Mouse (Mus musculus): Measurements from ENCODE around the gene Abcb8. TPM values are rescaled to one million over a fixed set of nuclear protein-coding genes. Genes with fewer than 3 reads are reported as not detected.

The Abcb8 gene
- polyA plus RNA-seq, 1 experiment from 2014 or later = 54.4 TPM

DNA sequence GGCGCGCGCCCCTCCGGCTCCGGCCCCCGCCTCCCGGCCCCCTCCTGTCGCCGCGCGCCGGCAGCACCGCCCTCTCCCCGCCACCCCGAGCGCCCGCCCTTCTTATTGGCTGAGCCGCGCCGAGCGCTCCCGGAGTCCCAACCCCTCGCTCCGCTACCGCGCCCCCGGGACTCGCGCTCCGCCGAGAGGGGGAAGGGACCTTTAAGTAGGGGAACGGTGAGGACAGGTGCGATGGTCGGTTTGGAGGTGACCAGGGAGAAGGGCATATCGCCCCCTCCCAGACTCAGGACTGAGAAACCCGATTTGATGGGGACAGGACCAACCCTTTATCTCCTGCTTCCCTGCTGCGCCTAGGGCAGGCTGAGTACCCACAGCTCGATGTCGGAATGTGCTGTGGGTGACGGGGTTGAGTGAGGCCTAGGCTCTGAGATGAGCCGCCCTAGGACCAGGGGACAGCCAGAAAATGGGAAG, 41.7 kb upstream of the Abcb8 start:
- WGBS = under 1% methylated on average over 34 of the region's 41 CpGs
- Histone ChIP-seq H3K9me3 (replicated peaks) (no peaks in the 10 kb centered on the region), H3K27me3 (no peaks in the 10 kb centered on the region), H3K27ac (peak overlapping the region; percentile 99), H3K9ac (peak overlapping the region; percentile 94), H3K4me1 (replicated peaks) (peaks cover 76% of the 10 kb centered on the region), H3K36me3 (peaks cover 3% of the 10 kb centered on the region; the same call in 1 of the 2 replicates), H3K4me3 (peak overlapping the region; percentile 81), H3K4me2 (peak overlapping the region; percentile 93)
- ATAC-seq (replicated peaks; ENCODE audit: insufficient number of reproducible peaks, insufficient read depth, low FRiP score, low read depth) = peak; percentile 71

DNA sequence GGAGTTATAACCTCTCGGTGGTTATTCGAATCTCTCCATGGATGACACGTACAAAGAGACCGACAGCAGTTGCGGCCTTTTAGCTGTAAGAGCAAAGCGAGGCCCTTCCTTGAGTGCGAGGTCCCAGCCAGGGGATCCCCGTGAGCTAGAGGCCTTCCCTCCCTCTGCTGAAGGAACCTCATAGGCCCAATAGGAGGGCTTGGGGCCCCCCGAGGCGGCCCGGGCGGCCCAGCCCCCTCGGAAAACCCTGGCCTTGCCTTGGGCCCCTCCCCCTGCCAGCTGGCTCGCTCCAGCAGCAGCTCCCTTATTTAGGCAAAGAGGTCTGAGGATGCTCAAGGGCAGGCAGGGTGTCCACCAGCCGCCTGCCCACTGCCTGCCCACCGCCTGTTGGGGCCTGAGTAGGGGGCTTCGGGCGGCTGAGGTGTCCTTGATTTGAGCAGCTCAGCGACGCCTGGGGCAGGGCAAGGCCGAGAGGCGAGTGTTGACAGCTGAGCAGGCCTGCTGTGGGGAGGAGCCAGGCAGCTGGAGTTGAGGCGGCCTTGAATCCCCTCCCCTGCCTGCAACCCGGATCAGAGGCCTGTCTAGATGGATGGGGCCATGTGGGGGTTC, 41.1 kb upstream of the Abcb8 start:
- Histone ChIP-seq H3K9me3 (replicated peaks) (no peaks in the 10 kb centered on the region), H3K9ac (peak overlapping the region; percentile 94), H3K27ac (peak overlapping the region; percentile 99), H3K4me3 (peak overlapping the region; percentile 81), H3K4me2 (peak overlapping the region; percentile 93), H3K36me3 (no peaks in the 10 kb centered on the region), H3K27me3 (no peaks in the 10 kb centered on the region), H3K4me1 (replicated peaks) (peaks cover 71% of the 10 kb centered on the region)
- peak; percentile 76 for ATAC-seq (replicated peaks; ENCODE audit: insufficient number of reproducible peaks, insufficient read depth, low FRiP score, low read depth)
- WGBS = 5% methylated on average over 24 of the region's 24 CpGs

DNA sequence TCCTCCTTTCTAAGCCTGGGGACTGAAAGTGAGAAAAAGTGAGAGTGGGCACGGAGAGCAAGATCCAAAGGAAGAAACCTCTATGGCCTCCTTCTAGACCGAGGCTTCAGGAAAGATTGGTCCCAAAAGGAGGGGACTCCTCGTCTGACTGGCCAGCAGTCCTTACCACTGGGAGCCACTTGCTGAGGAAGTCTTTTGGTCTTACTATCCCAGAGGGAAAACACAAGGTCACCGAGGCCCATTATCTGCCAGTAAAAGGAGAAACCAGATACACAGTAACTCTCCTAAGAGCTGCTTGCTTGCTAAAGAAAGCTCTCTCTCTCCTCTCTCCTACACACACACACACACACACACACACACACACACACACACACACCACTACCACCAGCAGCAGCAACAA, 40.1 kb upstream of the Abcb8 start:
- no peaks in the 10 kb centered on the region for H3K9me3 ChIP-seq (replicated peaks)
- no peaks in the 10 kb centered on the region for H3K36me3 ChIP-seq
- peaks cover 64% of the 10 kb centered on the region for H3K4me1 ChIP-seq (replicated peaks)
- H3K9ac ChIP-seq = peak overlapping the region; percentile 42
- H3K27ac ChIP-seq = peak overlapping the region; percentile 99
- 15% methylated on average over 4 of the region's 4 CpGs for WGBS
- peak overlapping the region; percentile 93 for H3K4me2 ChIP-seq
- ATAC-seq (replicated peaks; ENCODE audit: insufficient number of reproducible peaks, insufficient read depth, low FRiP score, low read depth) = no peak
- H3K4me3 ChIP-seq = no peak overlapping the region
- H3K27me3 ChIP-seq = no peaks in the 10 kb centered on the region

- H3K4me1 ChIP-seq (replicated peaks) = peaks cover 42% of the 10 kb centered on the region
- no peaks in the 10 kb centered on the region for H3K9me3 ChIP-seq (replicated peaks)
- H3K4me3 ChIP-seq = no peak overlapping the region
- ATAC-seq (replicated peaks; ENCODE audit: insufficient number of reproducible peaks, insufficient read depth, low FRiP score, low read depth) = no peak
- WGBS = 57% methylated on average over 4 of the region's 4 CpGs
- H3K36me3 ChIP-seq = no peaks in the 10 kb centered on the region
- no peak overlapping the region for H3K4me2 ChIP-seq
- H3K9ac ChIP-seq = no peak overlapping the region
- no peak overlapping the region for H3K27ac ChIP-seq
- no peaks in the 10 kb centered on the region; the same call in 1 of the 2 replicates for H3K27me3 ChIP-seq
Observed at GRCm38 (mm10) chr5:24356764-24357163, 36.7 kb upstream of the Abcb8 start.

GRCm38 (mm10) chr5:24357461-24357860, 36.0 kb upstream of the Abcb8 start:
- H3K4me3 ChIP-seq = no peak overlapping the region
- no peak overlapping the region for H3K9ac ChIP-seq
- H3K27ac ChIP-seq = no peak overlapping the region
- no peak for ATAC-seq (replicated peaks; ENCODE audit: insufficient number of reproducible peaks, insufficient read depth, low FRiP score, low read depth)
- no peaks in the 10 kb centered on the region for H3K36me3 ChIP-seq
- no peak overlapping the region for H3K4me2 ChIP-seq
- H3K27me3 ChIP-seq = no peaks in the 10 kb centered on the region; the same call in 1 of the 2 replicates
- 7% methylated on average over 7 of the region's 7 CpGs for WGBS
- peaks cover 35% of the 10 kb centered on the region for H3K4me1 ChIP-seq (replicated peaks)
- no peaks in the 10 kb centered on the region for H3K9me3 ChIP-seq (replicated peaks)

DNA sequence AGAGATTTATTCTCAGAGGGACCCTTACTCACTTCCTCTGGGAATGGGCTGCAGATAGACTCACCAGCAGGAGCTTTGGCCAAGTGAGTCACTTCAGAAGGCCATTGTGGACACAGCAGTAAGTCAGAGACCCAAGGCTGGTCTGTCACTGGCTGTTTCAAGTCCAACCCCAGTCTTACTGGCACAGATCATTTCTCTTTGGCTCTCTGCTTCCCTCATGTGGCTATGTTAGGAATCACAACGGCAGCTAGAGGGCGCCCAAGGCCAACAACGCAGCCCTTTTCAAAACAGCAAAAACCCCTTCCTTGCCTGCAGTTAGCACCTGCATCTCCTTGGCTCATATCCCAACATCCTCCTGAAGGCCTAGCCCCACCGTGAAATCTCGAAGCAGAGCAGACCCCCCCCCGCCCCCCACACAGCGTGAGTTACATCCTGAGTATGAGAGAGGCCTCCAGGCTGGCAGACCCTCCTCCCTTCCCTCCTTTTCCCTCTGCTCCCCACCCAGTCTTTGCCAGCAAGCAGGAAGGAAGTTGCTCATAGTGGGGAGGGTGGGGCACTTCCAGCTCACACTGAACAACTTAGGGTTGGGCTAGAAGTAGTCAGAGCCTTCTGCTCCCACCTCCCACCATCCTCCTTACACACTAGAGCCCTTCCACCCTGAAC, 32.5 kb upstream of the Abcb8 start:
- Histone ChIP-seq H3K4me2 (no peak overlapping the region), H3K4me1 (replicated peaks) (peaks cover 15% of the 10 kb centered on the region), H3K36me3 (no peaks in the 10 kb centered on the region), H3K9ac (no peak overlapping the region; the same call in 1 of the 2 replicates), H3K27me3 (no peaks in the 10 kb centered on the region; the same call in 1 of the 2 replicates), H3K9me3 (replicated peaks) (no peaks in the 10 kb centered on the region), H3K4me3 (no peak overlapping the region), H3K27ac (peak overlapping the region; percentile 42)
- ATAC-seq (replicated peaks; ENCODE audit: insufficient number of reproducible peaks, insufficient read depth, low FRiP score, low read depth) = peak; percentile 24
- WGBS = 1% methylated on average over 7 of the region's 7 CpGs

DNA sequence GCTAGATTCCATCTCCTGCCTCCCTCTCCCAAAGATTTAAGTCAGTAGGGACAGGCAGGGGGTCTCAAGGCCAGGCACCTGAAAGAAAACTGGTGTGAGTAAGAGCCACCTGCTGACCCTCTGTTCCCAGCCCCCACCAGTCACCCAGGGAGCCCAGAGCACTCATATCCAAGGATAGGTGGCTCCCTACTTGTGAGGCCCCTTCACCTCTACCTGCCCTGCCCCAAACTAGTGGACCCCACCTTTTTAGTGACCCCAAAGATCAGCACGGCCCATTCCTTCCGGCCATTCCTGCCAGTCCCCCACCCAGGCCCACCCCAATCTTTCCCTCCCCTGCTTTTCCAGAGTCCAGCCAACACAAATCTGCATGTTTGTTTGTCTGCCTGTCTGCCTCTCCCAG, 30.0 kb upstream of the Abcb8 start:
- Histone ChIP-seq H3K4me2 (no peak overlapping the region), H3K4me3 (no peak overlapping the region), H3K4me1 (replicated peaks) (peaks cover 15% of the 10 kb centered on the region), H3K27ac (0 out of 2 replicates have a peak overlapping the region, but pooled peaks have one; percentile 10), H3K36me3 (no peaks in the 10 kb centered on the region), H3K27me3 (no peaks in the 10 kb centered on the region; the same call in 1 of the 2 replicates), H3K9me3 (replicated peaks) (no peaks in the 10 kb centered on the region), H3K9ac (no peak overlapping the region)
- no peak for ATAC-seq (replicated peaks; ENCODE audit: insufficient number of reproducible peaks, insufficient read depth, low FRiP score, low read depth)
- WGBS = 86% methylated on average over 2 of the region's 2 CpGs

GRCm38 (mm10) chr5:24364061-24364460, 29.4 kb upstream of the Abcb8 start:
- H3K27me3 ChIP-seq = no peaks in the 10 kb centered on the region; the same call in 1 of the 2 replicates
- H3K4me1 ChIP-seq (replicated peaks) = peaks cover 15% of the 10 kb centered on the region
- H3K27ac ChIP-seq = peak overlapping the region; percentile 79
- H3K4me2 ChIP-seq = no peak overlapping the region
- no peak for ATAC-seq (replicated peaks; ENCODE audit: insufficient number of reproducible peaks, insufficient read depth, low FRiP score, low read depth)
- no peaks in the 10 kb centered on the region for H3K9me3 ChIP-seq (replicated peaks)
- WGBS = 60% methylated on average over 3 of the region's 3 CpGs
- no peak overlapping the region for H3K4me3 ChIP-seq
- H3K36me3 ChIP-seq = no peaks in the 10 kb centered on the region
- H3K9ac ChIP-seq = no peak overlapping the region

DNA sequence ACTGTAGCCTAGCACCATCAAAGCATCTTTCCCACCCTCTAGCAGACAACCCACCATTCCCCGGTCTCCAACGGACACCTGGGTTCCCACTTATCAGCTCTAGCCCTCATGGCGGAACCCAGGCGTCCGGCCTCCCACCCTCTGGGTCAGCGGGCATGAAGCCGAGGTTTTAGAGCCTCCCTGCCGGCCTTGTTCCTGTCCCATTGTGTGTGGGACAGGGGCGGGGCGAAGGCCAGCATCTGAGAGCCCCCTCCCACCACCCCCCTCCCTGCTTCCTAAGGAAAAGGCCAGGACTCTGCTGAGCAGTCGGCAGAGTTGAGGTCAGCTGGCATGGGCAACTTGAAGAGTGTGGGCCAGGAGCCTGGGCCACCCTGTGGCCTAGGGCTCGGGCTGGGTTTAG, 29.0 kb upstream of the Abcb8 start, which contains the start of gene Nos3:
TSS of gene Nos3 (plus strand) at position 303 of the 400 bp plus-strand sequence.
- peaks cover 15% of the 10 kb centered on the region for H3K4me1 ChIP-seq (replicated peaks)
- peak within 1 kb of the TSS; percentile 79 for H3K27ac ChIP-seq
- ATAC-seq (replicated peaks; ENCODE audit: insufficient number of reproducible peaks, insufficient read depth, low FRiP score, low read depth) = peak; percentile 61
- no peaks in the 10 kb centered on the region for H3K27me3 ChIP-seq
- H3K4me2 ChIP-seq = peak within 1 kb of the TSS; percentile 49
- H3K4me3 ChIP-seq = peak within 1 kb of the TSS; percentile 48
- H3K9me3 ChIP-seq (replicated peaks) = no peaks in the 10 kb centered on the region
- no peaks in the 10 kb centered on the region for H3K36me3 ChIP-seq
- WGBS = 66% methylated on average over 12 of the region's 12 CpGs
- H3K9ac ChIP-seq = peak within 1 kb of the TSS; percentile 52

DNA sequence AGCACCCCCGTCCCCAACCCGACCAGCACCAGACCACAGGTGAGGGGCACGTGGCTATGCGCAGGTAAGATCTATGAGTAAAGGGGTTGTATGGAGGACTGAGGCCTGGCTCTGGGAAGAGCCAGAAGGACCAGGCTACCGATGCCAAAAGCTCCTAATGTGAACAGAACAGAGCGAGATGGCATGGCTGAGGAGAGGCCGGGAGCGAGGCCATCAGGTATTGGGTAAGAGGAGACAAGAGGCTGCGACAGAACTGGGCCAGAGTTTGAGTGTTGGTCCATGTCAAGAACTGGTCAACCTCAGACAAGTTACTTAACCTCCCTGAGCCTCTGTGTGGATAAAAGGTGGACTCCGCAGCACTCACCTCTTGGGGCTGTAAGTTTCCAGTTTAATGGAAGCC, 28.5 kb upstream of the Abcb8 start:
- peaks cover 15% of the 10 kb centered on the region for H3K4me1 ChIP-seq (replicated peaks)
- H3K4me3 ChIP-seq = peak overlapping the region; percentile 48
- H3K9ac ChIP-seq = peak overlapping the region; percentile 52
- peak overlapping the region; percentile 79 for H3K27ac ChIP-seq
- no peaks in the 10 kb centered on the region for H3K27me3 ChIP-seq
- WGBS = 72% methylated on average over 10 of the region's 10 CpGs
- H3K4me2 ChIP-seq = peak overlapping the region; percentile 49
- no peak for ATAC-seq (replicated peaks; ENCODE audit: insufficient number of reproducible peaks, insufficient read depth, low FRiP score, low read depth)
- no peaks in the 10 kb centered on the region for H3K36me3 ChIP-seq
- H3K9me3 ChIP-seq (replicated peaks) = no peaks in the 10 kb centered on the region

DNA sequence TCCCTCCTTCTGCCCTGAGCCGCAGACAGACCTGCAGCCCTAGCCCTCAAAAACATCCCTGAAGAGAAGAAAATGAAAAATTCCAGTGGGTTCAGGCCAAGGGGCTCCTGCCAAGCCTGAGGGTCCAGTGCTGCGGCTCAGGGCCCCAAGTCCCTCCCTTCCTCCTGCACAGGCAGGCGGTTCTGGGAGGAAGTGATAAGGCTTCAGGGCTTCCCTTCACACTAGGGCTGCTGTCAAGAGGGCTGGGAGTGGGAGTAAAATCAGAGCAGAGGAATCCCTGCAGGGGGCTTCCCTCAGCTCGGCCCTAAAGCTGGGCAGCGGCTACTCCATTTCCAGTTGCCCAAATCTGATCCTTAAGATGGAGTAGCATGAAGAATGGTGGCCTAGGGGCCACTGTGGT, 27.9 kb upstream of the Abcb8 start:
- H3K9ac ChIP-seq = peak overlapping the region; percentile 52
- ATAC-seq (replicated peaks; ENCODE audit: insufficient number of reproducible peaks, insufficient read depth, low FRiP score, low read depth) = peak; percentile 47; the same call in 1 of the 2 replicates
- no peaks in the 10 kb centered on the region for H3K9me3 ChIP-seq (replicated peaks)
- H3K27ac ChIP-seq = peak overlapping the region; percentile 79
- 12% methylated on average over 5 of the region's 5 CpGs for WGBS
- H3K4me2 ChIP-seq = peak overlapping the region; percentile 49
- peaks cover 11% of the 10 kb centered on the region for H3K4me1 ChIP-seq (replicated peaks)
- H3K4me3 ChIP-seq = peak overlapping the region; percentile 48
- H3K27me3 ChIP-seq = no peaks in the 10 kb centered on the region
- H3K36me3 ChIP-seq = no peaks in the 10 kb centered on the region

Data from heart, embryonic 15.5 days (tissue).